Mouse (Mus musculus): ENCODE measurements at regions not wholly inside any gene's neighbourhood (a gene's known extent, or its start where the extent isn't known, plus 50 kb on each side); places are given as distances from the start of the nearest gene placed in this dataset.

DNA sequence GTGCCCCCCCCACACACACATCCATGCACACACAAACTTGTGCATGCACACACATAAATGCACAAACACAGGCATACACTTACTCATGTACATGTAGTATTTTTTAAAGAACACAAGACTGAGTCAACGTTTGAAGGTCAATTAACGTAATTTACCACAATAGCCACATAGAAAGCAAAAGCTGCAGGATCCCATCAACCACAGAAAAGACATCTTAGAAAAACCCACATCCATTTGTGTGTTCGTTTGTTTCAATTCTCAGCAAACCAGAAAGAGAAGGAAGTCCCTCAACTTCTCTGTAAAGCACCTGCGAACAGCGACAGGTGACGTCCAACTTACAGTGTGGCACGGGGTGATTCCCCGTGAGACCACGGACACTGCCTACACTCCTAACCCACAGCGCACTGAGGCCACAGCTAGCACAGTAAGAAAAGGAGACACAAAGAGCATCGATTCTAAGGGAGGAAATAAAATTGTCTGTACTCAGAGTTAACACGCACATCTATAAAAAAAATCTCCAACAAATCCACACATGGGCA is 53.8 kb downstream of the Dio3 start:
- DNase-seq (ENCODE audit: low spot score in 2 of 2): no peak

DNA sequence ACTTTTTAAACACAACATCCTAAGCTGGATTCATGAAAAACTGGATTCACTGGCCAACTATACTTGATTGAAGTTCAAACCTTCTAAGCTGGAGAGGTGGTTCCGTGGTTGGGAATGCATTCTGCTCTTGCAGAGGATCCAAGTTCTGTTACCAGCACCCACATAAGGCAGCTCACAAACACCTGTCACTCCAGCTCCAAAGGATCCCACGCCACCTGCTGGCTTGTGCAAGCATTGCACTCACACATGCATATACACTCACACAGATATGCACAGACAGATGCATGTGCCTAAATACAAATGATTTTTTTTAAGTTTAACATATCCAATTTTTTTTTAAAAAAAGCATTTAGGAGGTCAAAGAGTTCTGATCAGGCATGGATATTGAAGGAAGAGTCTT is 55.7 kb downstream of the Dio3 start:
- DNase-seq (ENCODE audit: low spot score in 2 of 2): no peak

DNA sequence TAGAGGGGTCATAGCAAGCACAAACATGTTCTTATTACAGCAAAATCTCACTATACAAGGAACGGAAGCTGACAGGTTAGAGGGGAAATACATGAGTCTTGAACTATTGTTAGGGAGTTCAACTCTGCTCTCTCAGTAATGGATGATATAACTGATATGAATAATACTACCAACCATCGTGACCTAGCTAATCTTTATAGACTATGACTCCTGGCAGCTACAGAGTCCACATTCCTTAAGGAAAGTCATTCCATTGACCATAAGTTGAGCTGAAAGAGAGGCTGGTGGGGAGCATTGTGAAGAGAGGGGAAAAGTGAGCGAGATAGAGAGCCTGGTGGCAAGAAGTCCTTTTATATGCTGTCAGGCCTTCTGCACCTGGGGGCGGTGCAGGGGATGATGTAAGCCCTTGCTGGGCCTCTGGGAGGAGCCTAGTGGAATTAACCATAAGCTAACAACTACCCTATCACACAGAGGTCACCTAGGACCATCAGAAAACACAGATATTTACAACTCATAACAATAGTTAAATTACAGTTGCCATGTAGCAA is 65.5 kb downstream of the Dio3 start:
- DNase-seq (ENCODE audit: low spot score in 2 of 2): no peak

DNA sequence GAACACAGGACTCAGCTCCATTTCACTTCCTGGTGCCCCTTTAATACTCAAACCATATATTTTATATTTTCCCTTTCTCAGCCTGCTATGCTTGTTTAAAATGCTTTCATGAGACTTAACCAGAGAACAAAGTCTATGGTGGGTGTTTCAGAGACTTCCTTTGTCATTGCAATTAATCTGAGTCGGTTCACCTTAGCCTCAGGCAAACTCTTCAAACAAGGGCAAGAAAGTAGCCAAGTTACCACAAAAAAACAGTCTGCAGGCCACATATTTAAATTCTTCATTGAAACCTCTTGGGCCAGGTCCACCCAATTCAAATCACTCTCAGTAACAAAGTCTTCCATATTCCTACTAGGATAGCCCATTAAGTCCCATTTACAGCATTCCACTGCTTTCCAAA is 70.8 kb downstream of the Dio3 start:
- DNase-seq (ENCODE audit: low spot score in 2 of 2): no peak

DNA sequence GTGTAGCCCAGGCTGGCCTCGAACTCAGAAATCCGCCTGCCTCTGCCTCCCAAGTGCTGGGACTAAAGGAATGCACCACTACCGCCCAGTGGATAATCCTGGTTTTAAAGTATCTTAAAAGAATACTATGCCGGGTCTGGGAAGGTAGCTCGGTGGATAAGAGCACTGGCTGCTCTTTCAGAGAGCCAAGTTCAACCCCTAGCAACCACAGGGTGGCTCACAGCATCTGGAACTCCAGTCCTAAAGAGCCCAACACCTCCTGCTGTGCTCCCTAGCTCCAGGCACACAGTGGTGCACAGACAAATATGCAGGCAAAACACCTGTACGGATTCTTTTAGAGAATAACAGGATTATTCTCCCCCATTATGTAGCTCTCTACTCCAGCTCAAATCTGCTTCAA is 77.0 kb downstream of the Dio3 start:
- DNase-seq (ENCODE audit: low spot score in 2 of 2): no peak

DNA sequence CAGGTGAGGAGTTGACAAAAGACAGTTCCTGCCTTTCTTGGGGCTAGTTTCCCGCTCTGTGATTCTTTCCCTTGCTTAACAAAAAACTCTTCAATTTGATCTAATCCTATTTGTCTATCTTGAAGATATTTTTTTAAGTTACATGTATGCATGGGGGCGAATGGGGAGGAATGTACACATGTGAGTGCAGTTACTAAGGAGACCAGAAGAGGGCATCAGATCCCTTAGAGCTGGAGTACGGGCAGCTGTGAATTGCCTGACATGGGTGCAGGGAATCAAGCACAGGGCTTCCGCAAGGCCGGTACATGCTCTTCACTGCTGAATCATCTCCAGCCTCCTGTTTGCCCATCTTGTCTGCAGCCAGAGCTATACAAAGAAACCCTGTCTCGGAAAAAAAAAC is 79.8 kb upstream of the Ppp2r5c start:
- no peak for DNase-seq (ENCODE audit: low spot score in 2 of 2)

DNA sequence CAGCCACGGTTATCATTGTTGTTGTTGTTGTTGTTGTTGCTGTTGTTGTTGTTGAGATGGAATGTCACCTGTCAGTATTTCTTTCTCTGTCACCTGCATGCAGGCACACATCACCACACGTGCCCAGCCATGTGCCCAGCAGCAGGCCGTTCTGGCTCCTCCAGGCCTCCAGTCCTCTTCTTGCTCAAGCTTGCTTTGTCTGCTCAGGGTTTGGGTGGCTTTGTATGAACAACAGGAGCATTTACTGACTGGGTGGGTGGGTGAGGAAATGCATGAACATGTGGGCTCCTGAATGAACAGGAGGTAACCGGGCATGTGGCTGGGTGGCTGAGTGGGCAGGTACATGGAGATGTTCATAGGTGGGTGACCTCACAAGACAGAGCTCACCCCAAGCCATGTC is 79.1 kb upstream of the Ppp2r5c start:
- DNase-seq (ENCODE audit: low spot score in 2 of 2): no peak

DNA sequence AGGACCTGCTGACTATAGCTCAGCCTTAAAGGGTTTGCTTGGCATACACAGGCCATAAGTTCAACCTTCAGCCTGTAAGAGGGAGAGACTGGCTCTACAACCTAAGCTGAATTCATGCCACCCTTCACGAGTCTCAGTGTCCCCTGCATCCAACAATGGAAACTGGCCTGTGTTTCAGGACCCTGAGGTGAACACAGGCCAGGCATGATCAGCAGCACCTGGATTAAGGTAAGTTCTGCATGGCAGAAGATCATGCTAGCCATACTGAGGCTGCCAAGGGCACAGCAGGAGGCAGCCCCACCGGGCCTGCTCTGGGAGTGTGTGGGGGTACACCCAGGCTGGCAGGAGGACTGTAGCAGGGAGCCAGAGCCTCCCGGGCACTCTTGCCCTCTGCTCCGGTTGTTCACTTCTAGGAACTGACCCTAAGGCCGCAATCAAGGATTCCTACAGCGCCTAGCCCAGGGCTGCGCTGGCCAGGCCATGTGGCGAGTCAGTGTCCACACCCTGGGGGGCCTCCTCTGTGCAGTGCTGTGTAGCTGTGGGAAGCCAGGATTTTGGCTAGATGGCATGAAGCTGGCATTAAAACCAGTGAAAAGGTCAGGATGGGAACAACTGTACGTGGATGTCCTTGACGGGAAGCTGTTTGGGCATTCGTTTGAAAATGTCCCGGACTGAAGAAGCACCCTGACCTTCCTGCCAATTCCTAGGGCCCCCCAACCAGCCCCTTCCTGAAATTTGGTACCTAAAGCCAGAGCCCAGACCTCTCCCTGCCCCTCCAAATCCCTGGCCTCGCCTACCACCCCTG is 74.8 kb upstream of the Ppp2r5c start:
- DNase-seq (ENCODE audit: low spot score in 2 of 2): no peak

DNA sequence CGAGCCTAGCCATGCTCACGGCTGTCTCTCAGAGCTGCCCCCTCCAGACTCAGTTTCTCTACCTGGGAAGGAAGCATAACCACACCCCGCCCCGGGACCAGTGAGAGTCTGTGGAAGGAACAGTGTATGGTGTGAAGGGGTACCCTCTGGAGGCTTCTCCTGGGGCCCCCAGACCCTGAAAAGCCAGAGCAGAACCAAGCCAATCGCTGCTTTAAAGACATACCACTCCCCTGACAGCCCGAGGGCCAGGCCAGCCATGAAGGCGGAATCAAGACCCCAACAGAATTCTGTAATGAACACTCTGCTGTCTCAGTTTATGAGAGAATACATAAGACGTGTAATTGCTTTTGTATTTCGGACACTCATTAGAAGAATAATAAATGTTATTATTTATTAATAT is 73.9 kb upstream of the Ppp2r5c start:
- no peak for DNase-seq (ENCODE audit: low spot score in 2 of 2)

DNA sequence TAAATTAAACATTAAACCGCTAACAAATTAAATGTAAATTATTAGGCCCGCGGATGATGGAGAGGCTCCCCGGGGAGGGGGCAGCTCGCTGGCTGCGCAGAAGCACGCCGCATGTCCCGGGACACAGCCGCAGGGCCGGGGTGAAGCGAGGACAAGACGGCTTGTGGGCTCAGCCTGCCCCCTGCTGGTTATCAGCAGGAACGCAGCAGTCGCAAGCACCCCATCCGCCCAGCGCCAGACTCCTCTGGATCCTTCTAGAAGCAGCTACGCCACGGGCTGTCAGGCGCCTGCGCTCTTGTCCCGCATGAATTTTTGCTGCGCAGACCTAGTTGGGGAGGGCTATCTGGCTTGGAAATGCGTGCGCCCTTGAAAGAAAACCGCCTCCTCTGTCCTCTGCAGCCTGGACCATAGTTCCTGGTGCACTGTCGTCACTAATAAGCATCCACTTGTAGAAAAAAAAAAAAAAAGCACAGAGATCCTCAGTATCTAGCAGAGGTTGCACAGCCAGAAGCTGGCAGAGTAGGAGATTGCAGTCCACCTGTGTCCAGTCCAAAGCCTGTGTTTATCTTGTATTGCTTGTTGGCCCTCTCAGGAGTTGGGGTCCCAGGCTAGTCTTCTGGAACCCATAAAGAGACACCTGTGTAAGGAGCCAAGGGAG is 73.4 kb upstream of the Ppp2r5c start:
- DNase-seq (ENCODE audit: low spot score in 2 of 2): peak; percentile 51 to 67

DNA sequence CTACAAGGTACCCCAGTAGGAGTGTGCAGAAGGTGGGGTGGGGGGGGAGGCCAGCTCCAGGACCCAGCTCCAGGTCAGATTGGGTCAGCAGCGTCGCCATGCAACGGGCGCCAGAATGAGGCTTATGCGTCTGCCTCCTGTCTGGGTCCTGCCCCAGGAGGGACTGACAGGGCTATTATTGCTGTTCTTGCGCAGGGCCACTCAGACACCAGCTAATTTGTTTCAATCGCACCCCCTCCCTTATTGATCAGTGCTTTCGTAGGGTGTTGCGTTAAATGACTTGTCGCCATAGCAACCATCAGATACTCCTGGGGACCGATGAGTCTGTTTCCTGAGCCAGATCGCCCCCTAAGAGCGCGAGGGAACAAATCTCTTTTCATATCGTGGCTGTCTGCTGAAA is 71.8 kb upstream of the Ppp2r5c start:
- no peak for DNase-seq (ENCODE audit: low spot score in 2 of 2)

DNA sequence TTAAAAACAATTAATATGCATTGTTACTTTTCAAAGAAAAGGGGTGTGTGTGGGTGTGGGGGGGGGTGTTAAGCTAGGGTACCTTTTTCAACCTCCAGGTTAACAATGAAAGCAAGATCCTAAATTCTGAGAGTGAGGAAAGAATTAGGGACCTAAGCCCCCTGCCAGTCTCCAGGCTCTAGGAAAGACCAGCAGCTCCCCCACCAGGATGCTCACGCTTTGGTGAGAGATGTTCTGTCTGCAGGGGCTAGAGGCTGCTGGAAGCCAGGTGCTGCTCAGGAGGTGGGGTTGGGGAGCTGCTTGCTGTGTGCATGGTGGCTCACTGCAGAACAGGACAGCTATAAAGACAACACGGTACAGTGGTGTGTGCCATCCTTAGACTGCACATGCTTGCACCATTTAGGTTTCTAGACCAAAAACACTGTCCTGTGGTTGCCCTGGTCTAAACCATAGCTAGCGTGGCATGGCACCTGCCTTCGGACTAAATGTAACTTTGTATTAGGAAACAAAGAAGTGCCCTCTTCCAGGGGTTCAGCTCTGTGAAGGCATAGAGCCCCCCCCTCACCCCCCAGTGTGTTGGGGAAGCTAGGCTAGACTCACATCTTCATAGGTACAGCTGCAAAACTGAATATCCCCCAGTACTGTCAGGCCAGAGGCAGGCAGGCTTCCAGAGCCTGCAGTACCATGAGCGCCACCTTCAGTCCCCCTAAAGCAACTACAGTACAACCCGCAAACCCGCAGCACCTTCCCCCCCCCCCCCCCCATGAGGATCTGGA is 70.7 kb upstream of the Ppp2r5c start:
- DNase-seq (ENCODE audit: low spot score in 2 of 2): no peak

DNA sequence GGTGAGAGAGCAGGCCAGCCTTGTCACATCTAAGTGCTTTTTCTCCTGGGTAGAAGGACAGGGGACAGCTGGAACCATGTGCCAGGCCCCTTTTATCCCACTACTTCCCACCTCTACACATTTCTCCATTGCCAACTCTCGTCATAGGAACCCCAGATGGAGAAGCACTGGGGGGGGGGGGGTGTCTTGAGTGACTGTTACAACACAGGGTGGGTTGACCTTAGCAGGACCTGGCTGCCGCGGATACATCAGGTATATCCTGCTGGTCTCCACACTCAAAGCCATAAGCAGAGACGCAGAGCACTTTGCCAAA is 70.1 kb upstream of the Ppp2r5c start:
- DNase-seq (ENCODE audit: low spot score in 2 of 2): no peak

DNA sequence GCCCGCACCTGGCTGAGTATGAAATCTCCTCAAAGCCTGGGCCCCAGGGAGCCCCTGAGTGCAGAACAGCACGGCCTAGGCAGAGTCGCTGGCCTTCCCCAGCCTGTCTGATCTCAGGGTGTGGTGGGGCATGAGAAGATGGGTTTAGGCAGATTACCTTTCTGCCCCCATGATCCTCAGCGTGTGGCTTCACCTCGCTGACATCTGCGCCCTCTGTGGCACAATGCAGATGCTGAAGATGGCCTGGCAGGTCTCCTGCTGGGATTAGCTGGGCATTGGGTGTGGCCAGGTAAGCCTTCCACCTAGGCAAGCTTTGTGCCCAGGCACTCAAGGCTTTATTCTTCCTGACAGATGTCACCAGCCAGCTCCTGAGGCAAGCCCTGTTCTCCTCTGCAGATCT is 69.6 kb upstream of the Ppp2r5c start:
- no peak for DNase-seq (ENCODE audit: low spot score in 2 of 2)

DNA sequence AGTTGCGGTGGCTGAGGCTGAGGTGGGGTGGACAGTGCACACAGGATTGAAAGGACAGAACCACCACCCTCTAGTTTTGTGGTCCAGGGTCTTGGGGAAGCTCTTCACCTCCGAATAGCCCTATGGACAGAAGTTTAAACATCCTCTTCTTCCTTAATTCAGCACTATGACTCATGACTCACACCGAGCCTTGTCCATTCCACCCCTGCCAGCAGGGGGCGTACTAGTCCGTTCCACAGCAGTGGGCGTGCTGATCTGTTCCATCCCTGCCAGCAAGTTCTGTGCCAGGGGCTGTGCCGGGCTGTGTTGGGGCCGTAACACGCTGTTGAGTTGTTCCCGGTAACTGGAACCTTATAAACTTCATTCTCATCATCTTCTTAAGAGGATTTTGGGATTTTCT is 69.2 kb upstream of the Ppp2r5c start:
- DNase-seq (ENCODE audit: low spot score in 2 of 2): peak; percentile 27 to 46

DNA sequence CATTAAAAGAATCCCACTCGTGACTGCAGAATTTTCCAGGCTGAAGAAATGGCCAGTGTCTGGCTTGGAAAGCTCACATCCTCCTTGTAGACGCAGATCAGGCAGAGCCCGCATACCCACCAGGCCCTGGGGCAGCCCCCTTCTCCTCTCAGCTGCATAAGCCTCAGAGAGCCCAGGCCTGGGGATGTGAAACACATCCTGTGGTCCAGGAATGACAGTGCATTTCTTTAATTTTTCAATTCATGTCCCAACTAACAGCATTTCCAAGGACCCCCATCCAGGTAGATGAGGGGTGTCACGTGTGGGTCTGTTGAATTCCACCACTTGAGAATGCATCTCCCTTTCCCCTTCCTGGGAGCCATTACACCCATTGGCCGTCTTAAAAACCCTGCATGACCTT is 68.6 kb upstream of the Ppp2r5c start:
- no peak for DNase-seq (ENCODE audit: low spot score in 2 of 2)

DNA sequence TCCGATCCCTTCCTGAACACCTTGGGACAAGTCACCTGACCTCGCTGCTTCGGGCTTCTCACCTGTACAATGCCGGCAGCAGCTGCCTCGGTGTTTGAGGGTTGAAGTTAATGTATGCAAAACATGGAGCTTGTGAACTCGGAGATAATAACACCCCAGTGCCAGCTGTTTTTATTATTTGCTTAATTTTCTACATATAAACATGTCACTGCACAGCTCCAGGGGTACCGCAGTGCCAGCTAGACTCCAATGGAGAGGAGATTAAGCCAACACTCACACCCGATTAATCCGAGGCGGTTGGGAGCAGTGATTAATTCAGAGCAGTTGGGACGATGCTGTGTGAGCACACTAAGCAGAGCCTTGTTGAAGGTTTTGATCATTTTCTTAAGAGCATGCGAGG is 67.2 kb upstream of the Ppp2r5c start:
- DNase-seq (ENCODE audit: low spot score in 2 of 2): no peak

DNA sequence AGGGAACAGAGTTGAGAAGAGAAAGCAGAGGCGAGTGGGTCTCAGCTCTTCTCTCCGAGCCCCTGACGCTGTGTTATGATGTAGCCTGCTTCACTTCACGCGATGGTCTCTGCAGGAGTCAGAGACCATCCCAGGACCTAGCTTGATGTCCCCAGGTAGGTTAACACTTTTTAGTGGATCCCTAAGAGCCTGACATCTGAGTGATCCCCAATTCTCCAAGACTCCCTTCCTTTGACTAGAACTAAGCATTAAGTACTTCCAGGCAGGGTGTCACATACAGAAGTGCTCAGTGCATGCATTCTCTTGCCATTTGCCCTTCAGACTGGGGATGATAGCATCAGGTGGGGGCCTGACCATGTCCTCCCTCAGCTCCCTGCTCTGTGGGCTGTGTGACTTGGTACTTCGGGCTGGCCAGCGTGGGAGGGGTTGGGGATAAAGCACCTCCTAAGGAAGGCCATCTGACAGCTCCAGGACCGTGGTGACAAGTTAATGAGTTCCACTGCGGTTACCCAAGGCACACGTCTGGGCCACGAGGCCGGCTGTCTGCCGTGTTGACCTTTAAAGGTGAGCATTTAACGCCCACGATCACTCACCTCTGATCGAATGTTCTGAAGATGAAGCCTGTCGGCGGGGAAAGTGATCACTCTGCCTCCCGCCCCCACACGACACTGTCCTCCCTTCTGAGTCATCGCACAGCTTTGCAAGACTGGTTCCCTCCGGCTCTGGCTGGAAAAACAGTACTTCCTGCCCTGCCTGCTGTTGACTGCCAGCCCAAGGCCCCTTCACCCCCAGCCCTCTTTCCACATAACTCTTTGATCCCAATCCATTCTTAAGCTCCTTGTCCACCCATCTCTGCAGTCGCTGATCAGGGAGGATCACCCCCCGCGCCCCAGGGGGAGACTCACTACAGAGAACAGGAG is 65.8 kb upstream of the Ppp2r5c start:
- DNase-seq (ENCODE audit: low spot score in 2 of 2): peak; percentile 37 to 49

DNA sequence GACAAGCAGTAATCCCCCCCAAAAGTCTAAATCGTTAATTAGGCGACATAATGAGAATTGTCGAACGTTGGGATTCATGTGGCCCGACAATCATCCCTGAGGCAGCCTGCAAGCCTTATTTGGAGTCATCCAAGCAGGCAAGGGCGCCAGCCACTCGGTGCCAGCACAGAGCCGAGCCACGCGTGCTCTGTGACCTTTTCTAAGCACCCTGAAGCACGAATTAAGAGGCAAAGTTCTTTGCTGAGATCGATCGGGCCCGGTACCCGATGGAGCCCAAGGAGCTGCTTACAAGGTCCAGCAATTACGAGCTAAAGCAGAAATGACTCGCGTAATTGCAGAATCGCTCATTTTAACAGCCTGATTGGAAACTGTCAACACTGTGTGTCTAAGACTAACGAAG is 61.9 kb upstream of the Ppp2r5c start:
- no peak for DNase-seq (ENCODE audit: low spot score in 2 of 2)

DNA sequence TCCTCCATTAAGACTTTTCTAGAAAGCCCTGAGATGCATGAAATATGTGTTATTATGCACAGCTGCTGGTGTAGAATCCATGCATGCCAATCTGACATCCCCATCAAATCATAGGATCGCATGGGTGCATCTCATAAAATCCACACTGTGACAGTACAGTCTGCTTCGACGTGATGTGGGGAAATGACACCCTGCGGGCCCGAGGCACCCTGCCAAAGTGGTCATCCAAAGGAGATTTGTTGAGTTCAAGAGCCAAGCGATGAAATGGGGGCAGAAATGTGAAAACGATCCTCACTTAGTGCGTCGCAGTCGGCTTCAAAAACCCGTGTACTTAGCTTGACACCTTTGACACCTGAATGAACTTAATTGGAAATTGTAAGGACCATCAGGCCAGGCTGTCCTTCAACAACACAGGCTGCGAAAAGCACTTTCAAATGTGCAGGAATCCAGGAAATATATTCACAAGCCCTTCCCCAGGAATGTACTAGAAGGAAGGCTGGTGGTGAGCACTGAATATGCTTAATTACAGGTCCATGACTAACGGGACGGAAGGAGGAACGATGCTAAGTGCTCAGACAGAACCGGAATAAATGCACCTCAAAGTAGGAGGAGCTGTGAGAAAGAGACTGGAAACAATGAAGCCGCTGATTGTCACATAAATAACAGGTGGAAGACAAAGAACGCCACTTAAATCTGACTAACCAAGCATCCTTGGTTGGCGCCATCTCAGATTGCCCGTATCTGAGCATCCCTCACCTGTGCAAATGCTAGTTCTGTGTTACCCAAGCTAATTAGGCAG is 60.9 kb upstream of the Ppp2r5c start:
- no peak for DNase-seq (ENCODE audit: low spot score in 2 of 2)

DNA sequence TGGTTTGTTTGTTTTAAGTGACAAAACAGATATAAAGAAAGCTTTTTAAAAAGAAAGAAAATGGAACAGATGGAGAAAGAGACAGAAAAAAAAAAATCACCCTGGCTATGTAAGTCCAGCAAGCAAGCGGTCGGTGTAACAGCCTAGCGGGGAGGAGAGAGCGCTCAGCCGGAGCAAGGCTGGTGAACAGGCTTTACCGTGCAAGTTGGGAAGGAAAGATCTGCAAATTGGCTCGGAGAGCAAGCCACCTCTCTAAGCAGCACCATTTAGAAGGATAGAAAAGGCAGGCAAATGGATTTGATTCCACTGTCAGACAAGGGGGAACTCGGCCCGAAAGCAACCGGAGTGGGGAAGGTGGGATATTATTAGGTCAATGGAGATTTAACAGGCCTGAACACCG is 59.9 kb upstream of the Ppp2r5c start:
- no peak for DNase-seq (ENCODE audit: low spot score in 2 of 2)

All from natural killer cell, adult 2 months (primary cell).